Mouse (Mus musculus) spleen, adult 2 months (tissue): ENCODE measurements around the gene Dctpp1.

Experiments used
- CTCF ChIP-seq: fragments of 200-500 bp; IDR thresholded peaks from 2 replicates; pipeline ENCODE4 v1.5.1; 2011; ENCODE audit warnings: mild to moderate bottlenecking, inconsistent platforms; ENCODE audit not compliant: insufficient read depth, insufficient read length, insufficient replicate concordance; ENCODE audit errors: extremely low read depth
- POLR2A ChIP-seq: fragments of 200-500 bp; IDR thresholded peaks from 2 replicates; pipeline ENCODE4 v1.6.1; 2011; ENCODE audit warnings: low read depth, low read length, inconsistent platforms

- TF ChIP-seq POLR2A: no peak
- no peak for TF ChIP-seq CTCF
Measured at GRCm38 (mm10) chr7:127280092-127280491, 19.6 kb upstream of the Dctpp1 start.
